Mouse (Mus musculus) gonadal fat pad, adult 2 months (tissue): ENCODE measurements around the gene Ankef1. TPM values are rescaled to one million over a fixed set of nuclear protein-coding genes. Genes with fewer than 3 reads are reported as not detected.

Experiments
- DNase-seq: peaks from one replicate; pipeline ENCODE4 v3.0.0-alpha.2; 2012; ENCODE audit warnings: low read depth
- polyA plus RNA-seq: library from polyadenylated mRNA; depleted of rRNA; stranded (reverse); fragments of >200 nt; gene quantifications from 2 replicates; pipeline ENCODE4 v1.2.3, GENCODE M21; 2012; rRNA removed

Ankef1 gene
- 19.5 and 28.4 TPM in 2 replicates for polyA plus RNA-seq

- DNase-seq = no peak
Measured at GRCm38 (mm10) chr2:136501651-136502050, at the start of gene Ankef1. Ankef1 (plus strand) TSS chr2:136501910.

DNA sequence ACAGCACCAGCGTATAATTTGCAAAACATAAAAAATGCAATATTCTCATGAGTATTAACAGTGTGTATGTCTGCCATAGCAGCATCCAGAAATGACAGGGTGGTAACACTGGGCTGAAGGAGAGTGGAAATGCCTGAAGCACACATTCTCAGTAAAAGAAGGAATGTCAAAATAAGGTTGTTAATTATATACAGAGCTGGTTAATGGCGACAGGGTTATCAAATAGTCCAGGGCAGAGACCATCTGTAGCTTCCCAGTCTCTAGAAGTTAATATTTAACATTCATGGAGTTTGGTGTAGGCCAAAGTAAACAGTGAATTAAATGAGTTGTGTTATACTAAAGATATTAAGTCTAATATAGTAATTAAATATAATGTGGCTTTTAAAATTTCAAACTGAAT is 45.2 kb upstream of the Ankef1 start:
- no peak for DNase-seq

GRCm38 (mm10) chr2:136456875-136457274 is 44.8 kb upstream of the Ankef1 start:
- no peak for DNase-seq

- DNase-seq = no peak
Measured at GRCm38 (mm10) chr2:136477656-136478055, 24.1 kb upstream of the Ankef1 start.

GRCm38 (mm10) chr2:136482269-136482668 is 19.4 kb upstream of the Ankef1 start:
- DNase-seq = no peak

DNA sequence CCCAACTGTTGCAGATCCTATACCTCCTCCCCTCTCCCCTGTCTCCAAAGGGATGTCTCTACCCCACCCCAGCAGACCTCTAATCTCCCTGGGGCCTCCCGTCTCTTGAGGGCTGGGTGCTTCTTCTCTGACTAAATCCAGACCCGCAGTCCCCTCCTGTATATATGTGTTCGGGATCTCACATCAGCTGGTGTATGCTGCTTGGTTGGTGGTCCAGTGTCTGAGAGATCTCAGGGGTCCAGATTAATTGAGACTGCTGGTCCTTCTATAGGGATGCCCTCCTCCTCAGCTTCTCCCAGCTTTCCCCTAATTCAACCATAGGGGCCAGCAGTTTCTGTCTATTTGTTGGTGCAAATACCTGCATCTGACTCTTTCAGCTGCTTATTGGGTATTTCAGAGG is 18.7 kb upstream of the Ankef1 start:
- DNase-seq = no peak

DNA sequence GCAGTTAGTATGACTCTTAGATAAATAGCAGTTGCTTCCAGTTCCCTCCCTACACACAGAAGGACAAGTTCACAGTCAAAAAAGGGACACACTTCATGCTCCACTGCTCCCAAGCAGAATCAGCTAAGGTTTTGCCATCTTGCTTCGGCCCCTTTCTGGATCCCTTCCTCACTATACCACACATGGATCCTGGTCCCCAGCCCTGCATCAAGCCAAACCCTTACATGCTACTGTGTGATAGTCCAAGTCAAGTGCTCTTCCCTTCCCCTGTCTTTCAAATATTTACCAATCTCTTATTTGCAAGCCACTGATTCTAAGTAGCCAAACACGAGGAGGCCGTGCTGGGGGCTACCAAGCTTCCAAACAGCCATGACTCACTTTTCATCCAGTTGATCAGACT is 16.8 kb upstream of the Ankef1 start:
- no peak for DNase-seq

GRCm38 (mm10) chr2:136485401-136485800 is 16.3 kb upstream of the Ankef1 start:
- DNase-seq = no peak

DNA sequence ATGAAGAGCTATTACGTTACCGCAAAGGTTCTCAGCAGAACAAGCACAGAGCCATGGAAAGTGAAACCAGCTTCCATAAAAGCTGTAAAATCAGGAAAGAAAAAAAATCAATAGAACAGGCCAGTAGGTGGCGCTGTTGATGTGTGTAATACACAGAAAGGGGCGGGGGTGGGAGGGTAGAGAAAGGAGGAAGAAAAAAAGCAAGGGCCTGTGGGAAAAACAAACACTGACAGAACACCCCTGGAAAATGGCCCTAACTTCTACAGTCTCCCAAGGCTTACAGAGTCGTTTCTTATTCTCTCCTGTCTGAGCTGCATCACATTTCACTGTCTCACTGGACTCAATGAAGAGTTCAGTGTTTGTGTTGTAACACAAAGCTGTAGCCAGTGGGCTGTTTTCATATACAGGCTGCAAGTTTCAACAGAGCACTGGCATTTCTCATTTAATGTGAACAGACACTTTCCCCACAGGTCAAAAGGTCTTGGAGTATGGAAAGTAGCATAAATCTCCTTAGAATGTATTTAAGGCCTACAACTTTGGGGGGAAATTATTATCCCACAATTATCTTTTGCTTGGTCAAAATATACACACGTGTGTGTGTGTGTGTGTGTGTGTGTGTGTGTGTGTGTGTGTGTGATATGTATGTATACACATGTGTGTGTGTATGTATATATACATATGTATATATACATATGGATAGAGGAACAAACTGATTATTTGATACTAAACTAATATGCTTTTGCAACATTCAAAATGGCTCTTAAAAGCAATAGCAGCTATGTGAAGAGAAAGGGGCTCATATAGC is 15.7 kb upstream of the Ankef1 start:
- DNase-seq = peak; percentile 24

- DNase-seq = no peak
Measured at GRCm38 (mm10) chr2:136486986-136487385, 14.7 kb upstream of the Ankef1 start.

DNA sequence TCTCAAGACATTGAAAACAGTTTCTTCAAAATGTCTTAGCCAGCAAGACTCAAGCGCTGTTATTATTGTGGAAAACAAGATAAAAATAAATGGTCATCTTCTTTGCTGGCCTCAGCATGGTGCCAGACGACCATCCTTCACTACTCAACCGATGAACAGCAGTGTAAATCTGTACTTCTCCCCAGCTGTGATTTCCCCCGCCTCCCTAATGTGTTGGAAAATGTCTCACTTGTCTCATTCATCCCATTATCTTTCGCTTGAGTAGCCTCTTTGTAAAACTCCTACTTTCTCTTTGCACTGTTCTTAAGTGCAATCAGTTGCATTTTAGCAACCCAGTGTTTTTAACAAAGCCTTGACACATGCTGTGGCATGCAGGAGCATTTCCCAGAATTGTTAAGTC is 9.4 kb downstream of the Ankef1 start:
- DNase-seq = no peak

- no peak for DNase-seq
Measured at GRCm38 (mm10) chr2:136511756-136512155, 10.0 kb downstream of the Ankef1 start.

GRCm38 (mm10) chr2:136512802-136513201 is 11.1 kb downstream of the Ankef1 start:
- DNase-seq = no peak

DNA sequence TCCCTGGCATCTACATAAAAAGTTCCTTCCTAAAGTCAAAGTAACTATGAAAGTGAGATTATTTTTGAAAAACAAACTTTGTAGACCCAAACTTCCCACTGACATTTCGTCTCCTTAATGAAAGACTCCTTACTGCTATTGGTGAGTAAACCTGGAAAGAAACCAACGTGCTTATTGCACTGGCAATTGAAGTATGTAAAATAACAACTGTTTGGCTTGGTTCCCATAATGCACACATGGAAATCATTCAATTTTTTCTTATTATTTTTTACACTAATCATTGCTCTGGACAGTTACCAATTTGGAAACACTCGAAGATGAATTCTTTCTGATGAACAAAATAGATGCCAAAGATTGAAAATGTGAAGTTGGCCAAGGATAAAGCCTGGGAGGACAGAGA is 12.1 kb downstream of the Ankef1 start:
- no peak for DNase-seq

DNA sequence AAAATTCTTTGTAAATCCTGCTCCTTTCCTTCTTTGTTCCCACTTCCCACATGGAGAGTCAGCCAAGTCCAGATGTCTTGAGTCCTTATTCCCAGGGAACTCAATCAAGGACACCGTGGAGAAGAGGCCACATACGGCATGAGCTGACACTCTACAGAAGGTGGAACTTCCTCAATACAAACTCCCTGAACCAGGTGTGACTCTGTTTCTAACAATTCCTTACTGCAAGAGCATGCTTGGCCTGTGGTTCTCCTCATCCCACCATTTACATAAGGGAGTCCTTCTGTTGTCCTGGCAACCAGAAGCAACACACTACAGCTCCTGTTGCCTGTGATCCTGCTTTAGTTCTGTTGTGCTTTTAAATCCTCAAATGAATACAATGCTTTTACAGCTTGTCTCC is 13.8 kb downstream of the Ankef1 start:
- no peak for DNase-seq

DNA sequence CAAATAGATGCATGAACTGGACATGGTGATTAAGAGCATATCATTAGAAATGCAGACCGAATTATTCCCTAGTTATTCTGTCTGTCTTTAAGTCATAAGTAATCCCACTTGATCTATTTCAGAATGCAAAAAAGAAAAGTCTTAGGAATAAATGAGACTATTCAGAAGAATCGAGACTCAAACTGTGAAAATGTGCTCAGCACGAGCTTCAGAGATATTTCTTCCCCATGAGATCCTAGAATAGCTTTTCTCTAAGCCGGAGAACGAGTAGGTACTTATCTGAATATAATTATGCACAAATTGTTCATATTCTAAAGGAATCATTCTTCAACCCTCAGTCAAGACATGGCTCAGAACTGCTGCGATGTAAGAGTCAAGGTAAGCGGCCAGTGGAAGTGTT is 27.2 kb downstream of the Ankef1 start:
- no peak for DNase-seq

DNA sequence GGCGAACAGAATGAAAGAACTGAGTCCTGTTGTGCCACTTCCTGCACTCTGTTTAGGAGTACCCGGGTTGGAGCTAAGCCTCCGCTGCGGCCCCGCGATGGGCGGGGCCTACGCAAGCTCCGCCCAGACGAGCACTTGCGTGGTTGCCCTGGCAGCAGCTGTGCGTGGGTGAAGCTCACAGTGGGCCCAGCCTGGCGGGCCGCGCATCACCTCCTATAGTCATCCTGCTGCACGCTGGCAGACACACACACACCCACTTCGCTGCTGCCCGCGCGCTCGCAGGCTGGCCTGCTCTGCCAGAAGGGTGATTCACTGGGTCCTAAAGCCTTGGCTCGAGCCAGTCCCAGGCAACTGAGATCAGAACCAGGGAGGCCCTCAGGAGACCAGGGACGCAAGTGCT is 30.3 kb downstream of the Ankef1 start:
- DNase-seq = peak; percentile 16

GRCm38 (mm10) chr2:136558020-136558419 is 56.3 kb downstream of the Ankef1 start:
- DNase-seq = no peak

- no peak for DNase-seq
Measured at GRCm38 (mm10) chr2:136562336-136562735, 60.6 kb downstream of the Ankef1 start.

DNA sequence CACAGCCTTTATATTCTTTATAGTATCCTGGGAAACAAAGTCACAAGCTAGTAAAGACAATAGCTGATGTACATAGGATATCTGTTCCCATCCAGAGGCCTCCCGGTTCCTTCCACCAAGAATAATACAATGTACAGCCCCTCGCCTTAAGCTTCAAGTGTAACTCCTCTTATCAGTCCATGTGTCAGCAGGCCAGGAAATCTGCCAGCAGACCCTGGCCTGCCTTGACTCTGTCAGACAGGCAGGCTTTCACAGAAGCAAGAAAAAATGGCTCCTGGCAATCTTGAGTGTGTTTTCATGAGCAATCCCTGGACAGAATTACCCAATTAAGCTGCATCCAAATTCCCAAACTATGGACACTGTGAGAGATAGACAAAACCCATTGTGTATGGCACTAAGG is 69.1 kb downstream of the Ankef1 start:
- no peak for DNase-seq

DNA sequence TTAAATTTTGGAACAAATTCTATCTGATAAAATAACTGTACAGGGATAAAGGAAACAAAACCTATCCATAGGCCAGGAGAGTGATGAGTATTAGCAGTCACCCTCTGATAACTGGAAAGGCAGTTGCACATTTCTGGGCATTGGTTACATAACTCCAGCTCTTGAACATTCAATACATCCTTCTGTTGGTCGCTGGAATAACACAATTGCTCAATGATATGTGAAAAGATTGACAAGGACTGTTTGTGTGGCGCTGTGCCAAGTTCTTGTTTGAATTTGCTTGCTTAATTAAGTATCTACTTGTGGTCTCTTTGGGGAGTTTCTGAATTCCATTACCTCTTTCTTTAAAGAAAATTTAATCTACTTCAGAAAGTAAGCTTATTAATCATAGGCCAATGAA is 81.1 kb downstream of the Ankef1 start:
- no peak for DNase-seq

DNA sequence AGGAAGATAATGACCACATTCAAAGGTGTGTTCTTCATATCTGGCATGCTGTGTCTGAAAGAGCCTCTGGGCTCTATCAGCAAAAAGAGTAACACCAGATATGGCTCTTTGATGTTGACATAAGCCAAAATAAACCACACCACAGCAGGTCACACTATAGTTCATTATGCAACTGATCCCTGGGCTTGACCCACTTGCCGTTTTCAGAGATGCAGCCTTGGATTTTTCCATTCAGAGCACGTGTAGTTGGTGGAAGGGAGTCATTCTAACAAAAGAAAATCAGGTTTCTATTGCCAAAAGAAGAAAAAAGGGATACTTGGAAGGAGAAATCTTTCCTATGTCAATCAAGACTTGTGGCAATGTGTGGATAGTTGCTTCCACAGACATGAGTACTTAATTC is 87.1 kb downstream of the Ankef1 start:
- DNase-seq = no peak

- DNase-seq = no peak
Measured at GRCm38 (mm10) chr2:136596451-136596850, 94.7 kb downstream of the Ankef1 start.

- no peak for DNase-seq
Measured at GRCm38 (mm10) chr2:136598743-136599142, 97.0 kb downstream of the Ankef1 start.
